Mouse (Mus musculus) kidney, embryonic 16.5 days (tissue): ENCODE data around the gene Stx1a. TPM values are rescaled to one million over a fixed set of nuclear protein-coding genes. Genes with fewer than 3 reads are reported as not detected.

Source experiments
- ATAC-seq: fragments of 200-750 bp; cut with Nextera tagmentation; 2 replicates; pipeline ENCODE4 v1.8.0; 2017; ENCODE audit warnings: moderate TSS enrichment; ENCODE audit not compliant: low FRiP score, low TSS enrichment
- H3K27ac ChIP-seq: fragments of 300-500 bp; sonication (generic); 2 replicates; pipeline ENCODE4 v1.5.1; 2014; ENCODE audit warnings: low read length
- H3K27me3 ChIP-seq: fragments of 300-500 bp; sonication (generic); 2 replicates; pipeline ENCODE4 v1.6.1; 2014; ENCODE audit warnings: low read length, control low read depth, mixed read lengths; ENCODE audit not compliant: insufficient read depth
- H3K36me3 ChIP-seq: fragments of 300-500 bp; sonication (generic); 2 replicates; pipeline ENCODE4 v1.6.1; 2014; ENCODE audit warnings: low read length, control low read depth, mixed read lengths; ENCODE audit not compliant: insufficient read depth
- H3K4me1 ChIP-seq: fragments of 300-500 bp; sonication (generic); 2 replicates; pipeline ENCODE4 v1.6.1; 2014; ENCODE audit warnings: low read length, control low read depth, mixed read lengths; ENCODE audit not compliant: insufficient read depth
- H3K4me2 ChIP-seq: fragments of 300-500 bp; sonication (generic); replicated peaks from 2 replicates; pipeline ENCODE4 v1.6.1; 2014; ENCODE audit warnings: low read depth, low read length
- H3K4me3 ChIP-seq: fragments of 300-500 bp; sonication (generic); 2 replicates; pipeline ENCODE4 v1.5.1; 2014; ENCODE audit warnings: mild to moderate bottlenecking, low read length
- H3K9ac ChIP-seq: fragments of 300-500 bp; sonication (generic); replicated peaks from 2 replicates; pipeline ENCODE4 v1.6.1; 2014; ENCODE audit warnings: low read length
- H3K9me3 ChIP-seq: fragments of 300-500 bp; sonication (generic); 2 replicates; pipeline ENCODE4 v1.6.1; 2016; ENCODE audit warnings: low read length, control low read depth
- WGBS: fragments of 180-500 bp; shearing (Covaris S2); extraction: QIAGEN DNeasy Blood & Tissue Kit; methylation state at CpG from one replicate; pipeline ENCODE4 v1.1.7; 2014; 5-methylcytosine and 5-hydroxymethylcytosine counted together
- polyA plus RNA-seq: library from polyadenylated mRNA; unstranded; fragments of >200 nt; fragmentation: Nextera tagmentation; extraction: Ambion mirVana; gene quantifications from 2 replicates; pipeline ENCODE4 v1.2.1, GENCODE M21; 2015

The Stx1a gene
- polyA plus RNA-seq, 1 experiment from 2014 or later: 13.5 TPM

- no peaks in the 10 kb centered on the region for H3K9me3 ChIP-seq
- H3K27me3 ChIP-seq: no peaks in the 10 kb centered on the region
- H3K27ac ChIP-seq: peak overlapping the region; percentile 48
- no peaks in the 10 kb centered on the region for H3K36me3 ChIP-seq
- no peak overlapping the region for H3K9ac ChIP-seq
- H3K4me3 ChIP-seq: no peak overlapping the region
- no peak overlapping the region for H3K4me2 ChIP-seq
- peak; percentile 49; the same call in 1 of the 2 replicates for ATAC-seq
- H3K4me1 ChIP-seq: 0 out of 2 replicates have a peak, but pooled peaks cover 12% of the 10 kb centered on the region
- 51% methylated on average over 5 of the region's 5 CpGs for whole genome bisulfite sequencing
Observed at GRCm38 (mm10) chr5:135002151-135002550, 21.1 kb upstream of the Stx1a start.

GRCm38 (mm10) chr5:135007802-135008571, 15.3 kb upstream of the Stx1a start:
- peak overlapping the region; percentile 54 for H3K4me3 ChIP-seq
- peak overlapping the region; percentile 89 for H3K27ac ChIP-seq
- peak overlapping the region; percentile 79 for H3K9ac ChIP-seq
- H3K4me2 ChIP-seq: peak overlapping the region; percentile 69
- H3K4me1 ChIP-seq: peaks cover 28% of the 10 kb centered on the region
- no peaks in the 10 kb centered on the region for H3K36me3 ChIP-seq
- WGBS: 36% methylated on average over 16 of the region's 16 CpGs
- H3K9me3 ChIP-seq: no peaks in the 10 kb centered on the region
- no peak for ATAC-seq
- H3K27me3 ChIP-seq: no peaks in the 10 kb centered on the region

GRCm38 (mm10) chr5:135008671-135009589, 14.4 kb upstream of the Stx1a start, which contains the start of gene Abhd11:
Gene Abhd11, plus strand, starts transcription at chr5:135009152.
- H3K27ac ChIP-seq: peak within 1 kb of the TSS; percentile 99
- under 1% methylated on average over 52 of the region's 52 CpGs for WGBS
- peak; percentile 90 for ATAC-seq
- H3K9ac ChIP-seq: peak within 1 kb of the TSS; percentile 79
- H3K4me3 ChIP-seq: peak within 1 kb of the TSS; percentile 54
- H3K4me2 ChIP-seq: peak within 1 kb of the TSS; percentile 69
- no peaks in the 10 kb centered on the region for H3K36me3 ChIP-seq
- peaks cover 30% of the 10 kb centered on the region for H3K4me1 ChIP-seq
- H3K27me3 ChIP-seq: no peaks in the 10 kb centered on the region
- H3K9me3 ChIP-seq: no peaks in the 10 kb centered on the region

GRCm38 (mm10) chr5:135009590-135010319, 13.5 kb upstream of the Stx1a start:
- Histone ChIP-seq H3K4me3 (peak overlapping the region; percentile 54), H3K9me3 (no peaks in the 10 kb centered on the region), H3K9ac (peak overlapping the region; percentile 73), H3K4me1 (peaks cover 30% of the 10 kb centered on the region), H3K27me3 (no peaks in the 10 kb centered on the region), H3K27ac (peak overlapping the region; percentile 99), H3K36me3 (no peaks in the 10 kb centered on the region), H3K4me2 (peak overlapping the region; percentile 69)
- peak; percentile 82 for ATAC-seq
- under 1% methylated on average over 36 of the region's 37 CpGs for whole genome bisulfite sequencing

GRCm38 (mm10) chr5:135010320-135010709, 13.0 kb upstream of the Stx1a start:
- WGBS: 37% methylated on average over 7 of the region's 7 CpGs
- Histone ChIP-seq H3K27me3 (no peaks in the 10 kb centered on the region), H3K9ac (peak overlapping the region; percentile 73), H3K36me3 (no peaks in the 10 kb centered on the region), H3K4me2 (peak overlapping the region; percentile 69), H3K4me1 (peaks cover 30% of the 10 kb centered on the region), H3K4me3 (peak overlapping the region; percentile 54), H3K27ac (peak overlapping the region; percentile 99), H3K9me3 (no peaks in the 10 kb centered on the region)
- ATAC-seq: no peak

- ATAC-seq: no peak
- 0 out of 2 replicates have a peak overlapping the region, but pooled peaks have one; percentile 11 for H3K9ac ChIP-seq
- 85% methylated on average over 25 of the region's 25 CpGs for WGBS
- peak overlapping the region; percentile 99; the same call in 1 of the 2 replicates for H3K27ac ChIP-seq
- no peaks in the 10 kb centered on the region for H3K36me3 ChIP-seq
- no peak overlapping the region for H3K4me3 ChIP-seq
- H3K4me1 ChIP-seq: peaks cover 34% of the 10 kb centered on the region
- H3K9me3 ChIP-seq: no peaks in the 10 kb centered on the region
- peak overlapping the region; percentile 69 for H3K4me2 ChIP-seq
- no peaks in the 10 kb centered on the region for H3K27me3 ChIP-seq
Observed at GRCm38 (mm10) chr5:135010841-135011743, 12.2 kb upstream of the Stx1a start.

GRCm38 (mm10) chr5:135011809-135012613, 11.3 kb upstream of the Stx1a start:
- WGBS: 22% methylated on average over 26 of the region's 26 CpGs
- H3K4me1 ChIP-seq: peaks cover 34% of the 10 kb centered on the region
- peak overlapping the region; percentile 54 for H3K4me2 ChIP-seq
- H3K4me3 ChIP-seq: peak overlapping the region; percentile 40
- no peaks in the 10 kb centered on the region for H3K9me3 ChIP-seq
- no peaks in the 10 kb centered on the region for H3K36me3 ChIP-seq
- peak overlapping the region; percentile 59 for H3K9ac ChIP-seq
- no peak for ATAC-seq
- no peaks in the 10 kb centered on the region for H3K27me3 ChIP-seq
- peak overlapping the region; percentile 76 for H3K27ac ChIP-seq

GRCm38 (mm10) chr5:135012671-135013441, 10.4 kb upstream of the Stx1a start:
- WGBS: 6% methylated on average over 14 of the region's 16 CpGs
- Histone ChIP-seq H3K27me3 (no peaks in the 10 kb centered on the region), H3K4me2 (peak overlapping the region; percentile 54), H3K27ac (peak overlapping the region; percentile 76), H3K4me3 (peak overlapping the region; percentile 40), H3K36me3 (no peaks in the 10 kb centered on the region), H3K9ac (peak overlapping the region; percentile 59), H3K9me3 (no peaks in the 10 kb centered on the region), H3K4me1 (peaks cover 34% of the 10 kb centered on the region)
- ATAC-seq: no peak
